ENCODE assay signal across 8 mouse cellular contexts in genomic region chr8:95426781-95427281, GRCm38 (mm10). TPM values are rescaled to one million over a fixed set of nuclear protein-coding genes. Genes with fewer than 3 reads are reported as not detected.
DNase-seq lines count a peak whose midpoint lies in the region; ATAC-seq and TF ChIP-seq lines count a peak whose summit lies in the region.

No protein-coding gene starts in this region.

- peak overlapping the region; percentile 19; the same call in 1 of the 2 replicates for H3K4me2 ChIP-seq in lung, postnatal 0 days (replicated peaks; ENCODE audit: low read depth, low read length)

- peak overlapping the region; percentile 66 for H3K27ac ChIP-seq in layer of hippocampus, adult 2 months
- 0 out of 2 replicates have a peak overlapping the region, but pooled peaks have one; percentile 1 for H3K27ac ChIP-seq in cortical plate, adult 2 months (ENCODE audit: insufficient read depth, low read length)
- H3K27ac ChIP-seq in lung, postnatal 0 days (ENCODE audit: low read length), result peak overlapping the region; percentile 79

- no peak for TF ChIP-seq CTCF in layer of hippocampus, adult 2 months (conservative IDR thresholded peaks at IDR 0.05)
- TF ChIP-seq CTCF in cortical plate, adult 2 months (IDR thresholded peaks at IDR 0.05; ENCODE audit: extremely low read depth, insufficient read depth, low read length), result no peak
- no peak for TF ChIP-seq CTCF in lung, postnatal 0 days (IDR thresholded peaks at IDR 0.05)

- peaks cover 16% of the 10 kb centered on the region for H3K4me1 ChIP-seq in cortical plate, adult 2 months (ENCODE audit: control insufficient read depth, insufficient read depth, low read length)
- peaks cover 26% of the 10 kb centered on the region; the same call in 1 of the 2 replicates for H3K4me1 ChIP-seq in lung, postnatal 0 days (ENCODE audit: insufficient read depth, low read depth, low read length)

- DNase-seq in layer of hippocampus, adult 2 months (ENCODE audit: low spot score in 2 of 2), result peak in 1 of 2 experiments; percentile 29
- DNase-seq in layer of hippocampus, adult 9-10 months (ENCODE audit: low spot score), result no peak
- peak; percentile 31 to 38 for DNase-seq in heart, postnatal 14 days
- DNase-seq in lung, postnatal 0 days (ENCODE audit: low spot score), result peak; percentile 79
- no peak for DNase-seq in urinary bladder, adult 18-20 months (ENCODE audit: low spot score in 2 of 2)
- no peak for DNase-seq in adrenal gland, postnatal 25 days

- no peak for TF ChIP-seq POLR2A in cortical plate, adult 2 months (IDR thresholded peaks at IDR 0.05; ENCODE audit: extremely low read depth, insufficient read depth, low read length)

- H3K36me3 ChIP-seq in lung, postnatal 0 days (ENCODE audit: insufficient read depth, low read length), result no peaks in the 10 kb centered on the region; the same call in 1 of the 2 replicates

- peak; percentile 44 for ATAC-seq in lung, postnatal 0 days
- ATAC-seq in CD4-positive, CD25-positive, alpha-beta regulatory T cell, adult 4 months, result no peak

- no peak; the same call in 1 of the 2 replicates for TF ChIP-seq EP300 in lung, postnatal 0 days (IDR thresholded peaks at IDR 0.05)

- WGBS in lung, postnatal 0 days, result 11% methylated on average over 2 of the region's 2 CpGs

- H3K4me3 ChIP-seq in layer of hippocampus, adult 2 months, result no peak overlapping the region
- no peak overlapping the region for H3K4me3 ChIP-seq in cortical plate, adult 2 months (ENCODE audit: insufficient read depth, low read length)
- no peak overlapping the region for H3K4me3 ChIP-seq in lung, postnatal 0 days (ENCODE audit: low read depth, low read length)

- no peaks in the 10 kb centered on the region for H3K9me3 ChIP-seq in lung, postnatal 0 days (ENCODE audit: low read length)

- no peaks in the 10 kb centered on the region for H3K27me3 ChIP-seq in lung, postnatal 0 days (replicated peaks; ENCODE audit: insufficient read depth, low read length)

- no peak overlapping the region for H3K9ac ChIP-seq in lung, postnatal 0 days (replicated peaks; ENCODE audit: low read depth)

- intact Hi-C loops in heart, postnatal 14 days (cut with DNase I), result loop anchor here (1.0 to 5.0 kb wide), 2 partner anchors 35 to 76 kb away; no protein-coding TSS in a partner anchor

RNA-seq across cellular contexts. Expression of gene Cfap20, which starts 7.8 kb away (rescaled TPM):
- total RNA-seq in layer of hippocampus, adult 2 months (2021), result 10 to 100 TPM; 53.8 to 59.9 TPM
- 86.3 and 90.4 TPM in 2 replicates for polyA plus RNA-seq in cortical plate, adult 2 months (2012; rRNA removed)
- 10 to 100 TPM; 32.9 to 38.7 TPM for total RNA-seq in heart, postnatal 14 days (2021)
- polyA plus RNA-seq in lung, postnatal 0 days (2015; fragmentation: Nextera tagmentation; extraction: Ambion mirVana), result 126 and 138 TPM in 2 replicates
- 10 to 100 TPM; 57.9 to 91.6 TPM for polyA plus RNA-seq in CD4-positive, CD25-positive, alpha-beta regulatory T cell, adult 4 months (2017; shearing (Covaris generic))
- total RNA-seq in adrenal gland, postnatal 25 days (2021), result 53.1 and 58.0 TPM in 2 replicates

Comparison
In these comparisons a context has a peak if more than half of its experiments do, and no peak if none do; other contexts are left out.
1. DNase-seq: peak in heart, postnatal 14 days (2 of 2) and lung, postnatal 0 days (single experiment); none in layer of hippocampus, adult 9-10 months (single experiment), urinary bladder, adult 18-20 months (0 of 2) and adrenal gland, postnatal 25 days (single experiment).
2. H3K27ac ChIP-seq: peak in every context shown above with its lines; median percentile 79 in lung, postnatal 0 days; 66 in layer of hippocampus, adult 2 months; 1 in cortical plate, adult 2 months.